Mouse (Mus musculus) retina, adult 2 months (tissue): ENCODE data around the gene Nav1.

ENCODE experiments used
- DNase-seq: peaks from one replicate; pipeline ENCODE4 v3.0.0-alpha.2; 2012; ENCODE audit warnings: low read depth, low spot score

The Nav1 gene

DNA sequence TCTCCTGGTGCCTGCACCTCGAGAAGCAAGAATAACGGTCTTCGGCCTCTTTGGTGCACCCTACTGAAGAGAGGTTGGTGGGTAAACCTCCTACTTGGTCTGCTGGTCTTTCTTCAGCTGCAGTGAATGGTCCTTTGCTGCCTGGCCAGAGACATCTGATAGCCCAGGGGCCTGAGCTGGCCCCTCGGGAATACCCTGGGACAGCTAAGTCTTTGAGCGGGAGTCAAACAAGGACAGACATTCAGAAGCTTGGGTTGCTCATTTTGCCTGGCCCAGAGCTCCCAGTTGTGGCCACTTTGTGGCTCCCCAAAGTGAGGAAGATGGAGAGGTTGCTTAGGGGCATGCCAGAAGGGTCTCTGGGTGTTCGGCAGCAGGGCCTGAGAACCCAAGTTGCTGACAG, 89.6 kb downstream of the Nav1 start:
- no peak for DNase-seq

DNA sequence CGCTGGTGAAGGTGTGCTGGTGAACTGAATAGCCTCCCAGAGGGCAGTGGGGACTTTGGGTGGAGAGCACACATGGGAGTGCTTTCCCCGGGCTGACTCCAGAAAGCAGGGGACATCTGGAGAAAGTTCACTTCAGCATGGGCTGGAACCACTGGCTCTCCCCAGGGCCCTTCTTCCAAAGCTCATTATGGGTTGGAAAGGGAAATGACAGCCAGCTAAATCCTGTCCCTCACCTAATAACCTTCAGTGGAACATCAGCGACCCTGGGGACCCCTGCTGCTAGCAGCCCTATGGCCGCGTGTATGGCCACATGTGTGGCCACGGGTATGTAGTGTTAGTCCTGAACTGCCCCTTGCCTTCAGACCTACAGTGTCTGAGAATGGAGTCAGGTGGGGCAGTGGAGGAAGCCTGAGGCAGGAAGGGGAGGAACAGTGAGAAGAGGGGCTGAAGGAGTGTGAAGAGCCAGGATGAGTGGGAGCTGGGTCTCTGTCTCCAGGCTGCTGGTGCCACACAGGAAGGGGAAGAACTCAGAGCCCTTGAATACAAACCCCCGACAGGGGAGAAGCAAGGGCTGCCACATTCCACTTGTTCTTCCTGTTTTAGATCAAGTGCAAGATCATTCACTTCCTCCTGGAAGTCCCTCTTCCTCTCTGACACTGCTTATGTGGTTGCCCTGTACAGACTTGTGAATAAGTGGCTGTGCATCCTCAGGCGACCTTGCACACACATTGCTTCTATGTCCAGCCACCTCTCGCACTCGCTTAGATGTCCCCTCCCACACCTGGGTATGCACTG, 90.4 kb downstream of the Nav1 start:
- no peak for DNase-seq

DNA sequence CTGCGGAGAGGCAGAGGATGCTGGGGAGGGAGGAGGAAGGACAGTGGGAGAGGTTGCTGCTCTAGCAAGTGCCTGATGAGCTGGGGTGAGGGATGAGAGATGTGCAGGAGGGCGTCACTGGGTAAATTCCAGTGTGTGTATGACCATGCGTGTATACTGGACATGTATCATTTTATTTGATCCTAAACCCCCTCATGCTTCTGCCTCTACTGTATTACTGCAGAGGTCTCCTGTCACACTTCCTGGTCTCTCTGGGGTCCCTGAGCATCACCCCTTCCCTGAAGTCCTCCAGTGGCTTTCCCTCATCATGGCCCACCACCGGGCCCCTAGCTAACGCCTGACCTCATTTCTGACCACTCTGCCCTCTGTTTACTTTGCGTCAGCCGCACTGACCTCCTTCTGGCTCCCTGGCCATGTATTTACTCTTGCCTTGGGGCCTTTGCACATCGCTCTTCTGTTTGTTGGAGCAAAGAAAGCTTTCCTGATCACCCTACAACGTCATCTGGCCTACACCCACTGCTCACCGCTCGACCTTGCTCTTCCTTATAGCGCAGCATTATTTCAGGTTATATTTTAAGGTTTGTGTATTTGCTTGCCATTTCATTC, 91.4 kb downstream of the Nav1 start:
- DNase-seq: no peak

DNA sequence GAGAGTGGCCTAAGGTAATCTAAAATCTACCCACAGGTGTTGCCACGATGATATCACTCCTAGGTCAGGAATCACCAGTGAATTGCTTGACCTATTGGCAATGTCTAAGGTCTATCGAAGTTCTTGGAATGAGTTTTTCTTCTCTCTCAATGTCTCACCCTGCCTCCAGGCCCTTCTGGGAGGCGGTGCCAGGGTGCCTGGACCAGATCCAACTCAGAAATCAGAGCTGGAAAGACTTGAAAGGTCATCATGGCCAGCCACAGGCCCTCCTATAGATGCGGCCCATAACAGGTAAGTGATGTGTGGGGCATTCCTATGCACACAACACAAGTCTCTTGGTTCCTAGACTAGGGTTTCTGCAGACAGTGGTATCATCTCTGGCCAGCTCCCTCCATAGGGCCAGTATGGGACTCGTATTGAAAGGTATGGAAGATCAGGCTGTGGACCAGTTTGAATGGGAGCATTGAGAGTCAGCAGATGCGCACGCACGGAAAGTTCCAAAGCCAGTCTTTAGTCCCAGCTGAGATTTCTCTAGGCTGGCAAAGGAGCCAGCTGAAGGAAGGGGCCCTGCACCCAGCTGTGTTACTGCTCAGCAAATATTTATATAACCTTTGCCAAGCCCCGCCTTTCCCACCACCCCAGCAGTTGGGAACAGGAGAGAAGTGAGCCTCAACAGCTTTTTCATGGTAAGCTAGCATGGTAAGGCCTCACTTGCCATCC, 92.0 kb downstream of the Nav1 start:
- DNase-seq: no peak

DNA sequence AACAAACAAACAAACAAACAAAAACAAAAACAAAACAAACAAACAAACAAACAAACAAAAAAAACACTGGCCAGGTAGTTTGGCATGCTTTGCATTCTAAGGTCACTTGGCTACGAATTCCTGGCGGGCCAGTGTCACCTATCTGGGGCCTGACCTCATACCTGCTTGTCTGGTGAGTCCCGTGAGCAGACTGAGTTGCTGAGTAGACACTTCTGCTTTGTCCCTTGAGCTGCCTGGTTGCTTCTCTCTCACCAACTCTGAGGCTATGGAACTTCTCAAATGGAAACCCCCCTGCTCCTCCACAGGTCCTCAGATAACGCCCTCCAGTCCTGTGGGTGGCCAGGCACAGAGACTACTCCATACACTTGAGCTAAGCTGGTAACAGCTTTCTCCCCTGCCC, 93.0 kb downstream of the Nav1 start:
- DNase-seq: no peak

DNA sequence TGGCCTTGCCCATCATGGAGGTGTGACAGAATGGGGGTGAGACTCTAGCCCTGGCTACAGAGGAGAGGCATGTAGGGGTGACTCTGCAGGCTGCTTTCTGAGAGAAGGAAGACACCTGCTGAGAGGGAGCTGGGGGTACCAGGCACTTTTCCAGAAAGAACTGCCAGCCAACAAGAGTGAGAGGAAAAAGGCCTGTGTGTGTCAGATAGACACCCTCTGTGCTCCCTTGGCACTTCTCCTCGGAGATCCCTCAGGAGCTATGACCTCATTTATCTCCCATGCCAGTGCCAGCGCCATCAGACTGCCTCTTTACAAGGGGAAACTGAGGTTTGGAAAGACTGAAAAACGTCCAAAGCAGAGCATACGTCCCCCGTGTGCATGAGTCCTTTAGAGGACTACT, 93.6 kb downstream of the Nav1 start:
- DNase-seq: no peak

DNA sequence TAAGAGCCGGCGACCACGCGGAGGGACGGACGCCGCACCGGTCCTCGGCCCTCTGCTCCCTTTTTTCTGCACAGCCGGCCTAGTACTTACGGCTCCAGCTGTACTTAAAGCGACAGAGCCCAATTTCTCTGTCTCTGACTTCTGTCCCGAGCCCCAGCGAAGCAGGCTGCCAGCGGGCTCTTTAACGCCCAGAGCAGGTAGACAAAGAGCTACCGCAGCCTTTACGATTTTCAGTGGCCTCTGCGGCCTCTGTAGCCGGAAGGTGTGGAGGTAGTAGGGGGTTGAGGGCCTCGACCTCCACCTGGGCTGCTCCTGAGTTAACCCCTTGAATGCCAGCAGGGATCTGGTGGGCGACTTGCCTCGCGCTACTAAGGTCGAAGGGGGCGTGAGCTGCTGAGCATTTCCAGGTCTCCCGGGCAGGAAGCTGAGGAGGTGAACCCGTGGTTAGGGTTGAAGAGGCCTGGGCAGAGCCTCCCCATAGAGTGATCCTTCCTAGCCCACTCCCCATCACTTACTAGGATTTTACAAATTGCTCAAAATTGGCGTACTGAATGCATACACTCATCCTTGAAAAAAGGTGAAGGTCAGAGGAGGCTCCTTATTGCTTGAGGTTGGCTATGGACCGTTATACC, 96.6 kb downstream of the Nav1 start:
- no peak for DNase-seq

DNA sequence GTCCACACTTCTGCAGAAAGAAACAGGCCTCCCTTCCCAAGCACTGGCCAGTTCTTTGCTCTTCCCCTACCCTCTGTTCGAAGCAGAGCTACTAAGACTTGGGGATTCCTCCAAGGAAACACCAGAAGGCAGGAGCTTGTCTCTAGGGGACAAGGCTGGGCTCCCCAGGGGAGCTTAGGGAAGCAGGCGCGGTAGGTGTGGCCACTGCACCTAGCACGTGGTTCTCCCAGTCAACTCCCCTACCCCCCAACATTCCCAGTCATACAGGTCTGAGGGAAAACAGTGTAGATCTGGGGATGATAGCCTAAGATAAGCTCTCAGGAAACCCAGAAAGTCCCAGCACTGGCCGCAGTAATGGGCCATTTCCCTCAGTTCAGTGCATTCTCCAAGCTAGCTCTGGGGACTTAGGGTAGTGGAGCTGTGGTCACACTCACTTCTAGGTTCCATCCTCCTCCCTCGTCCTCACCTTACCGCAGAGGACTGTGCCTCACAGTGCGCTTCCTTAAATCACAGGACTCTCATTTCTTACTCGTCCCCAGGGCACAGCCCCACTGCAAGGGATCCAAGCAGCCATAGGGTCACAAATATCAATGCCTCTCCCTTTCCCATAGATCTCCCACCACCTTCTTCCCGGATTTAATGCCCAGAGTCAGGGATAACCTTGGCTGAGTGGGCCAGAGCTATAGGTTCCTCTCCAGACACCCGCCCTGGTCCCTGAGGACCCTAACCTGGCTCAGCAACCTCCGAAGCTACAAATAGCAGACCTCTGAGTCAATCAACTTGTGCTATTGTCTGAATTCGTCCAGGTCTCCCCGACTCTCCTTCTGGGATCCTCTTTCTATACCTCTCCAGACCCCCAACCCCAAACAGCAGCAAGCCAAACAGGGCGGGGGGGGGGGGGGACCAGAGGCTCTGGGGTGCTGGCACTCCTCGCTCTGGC, 97.7 kb downstream of the Nav1 start:
- DNase-seq: no peak

DNA sequence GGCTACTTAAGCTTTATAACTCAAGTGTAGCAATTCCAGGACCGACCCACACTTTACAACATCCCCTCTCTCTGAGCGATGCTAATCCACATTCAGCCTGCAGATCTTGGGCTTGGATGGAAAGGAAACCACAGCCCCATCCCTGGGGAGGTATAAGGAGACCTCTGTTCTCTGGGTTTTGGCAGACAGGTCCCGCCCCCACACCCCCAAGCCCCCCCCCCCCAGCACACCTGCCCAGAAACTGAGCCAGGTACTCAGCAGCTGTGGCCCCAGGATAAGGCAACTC, 98.8 kb downstream of the Nav1 start:
- no peak for DNase-seq

DNA sequence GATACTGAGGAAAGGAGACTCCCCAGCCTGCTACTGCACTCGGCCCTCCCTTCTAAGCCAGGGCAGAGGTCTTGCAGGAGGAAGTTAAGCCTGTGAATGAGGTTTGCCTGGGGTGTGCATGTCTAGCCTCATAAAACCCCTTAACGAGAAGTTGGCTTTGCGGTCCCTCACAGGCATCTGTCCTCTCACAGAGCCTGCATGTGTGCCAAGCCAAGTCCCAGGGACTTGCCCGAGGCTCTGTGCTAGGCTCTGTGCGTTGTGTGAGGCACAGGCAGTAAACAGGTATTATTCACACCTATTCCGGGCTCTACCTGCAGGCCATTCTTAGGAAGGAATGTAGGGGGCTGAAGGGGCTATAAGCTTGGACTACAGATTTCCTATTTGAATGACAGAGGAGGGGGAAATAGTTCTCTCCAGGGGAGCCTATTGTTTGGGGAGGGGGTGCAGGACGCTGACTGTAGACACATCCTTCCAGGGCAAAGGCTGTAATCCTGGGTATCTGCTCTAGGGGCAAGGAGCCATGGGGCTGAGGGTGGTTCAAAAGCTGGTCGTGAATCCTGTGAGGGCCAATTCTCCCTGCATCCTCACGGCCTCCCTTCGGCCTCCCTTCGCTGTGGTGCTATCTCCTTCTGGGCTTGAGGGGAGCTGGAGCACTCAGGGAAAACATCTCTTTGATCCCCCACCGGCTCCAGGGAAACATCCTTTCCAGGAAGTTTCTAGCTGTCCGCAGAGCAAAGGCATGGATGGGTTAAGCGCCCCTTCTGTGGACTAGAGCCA, 99.3 kb downstream of the Nav1 start:
- DNase-seq: no peak

DNA sequence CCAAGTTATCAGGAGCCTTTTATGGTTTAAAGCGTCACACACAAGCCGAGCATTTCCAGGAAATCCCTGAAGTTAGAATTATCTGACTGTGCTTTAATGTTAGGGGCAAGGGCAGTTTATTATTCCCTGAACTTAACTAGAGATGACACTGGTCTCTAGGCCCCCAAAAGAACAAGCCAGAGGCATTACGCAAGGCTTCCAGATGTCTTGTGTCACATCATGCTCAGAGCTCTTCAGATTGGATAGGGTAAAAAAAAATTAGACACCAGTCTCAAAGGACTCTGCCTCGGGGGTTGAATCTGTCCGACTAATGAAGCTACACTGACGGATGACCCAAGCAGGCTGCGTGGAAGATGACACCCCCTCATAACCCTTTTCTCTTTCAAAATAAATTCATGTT, 101.6 kb downstream of the Nav1 start:
- no peak for DNase-seq

DNA sequence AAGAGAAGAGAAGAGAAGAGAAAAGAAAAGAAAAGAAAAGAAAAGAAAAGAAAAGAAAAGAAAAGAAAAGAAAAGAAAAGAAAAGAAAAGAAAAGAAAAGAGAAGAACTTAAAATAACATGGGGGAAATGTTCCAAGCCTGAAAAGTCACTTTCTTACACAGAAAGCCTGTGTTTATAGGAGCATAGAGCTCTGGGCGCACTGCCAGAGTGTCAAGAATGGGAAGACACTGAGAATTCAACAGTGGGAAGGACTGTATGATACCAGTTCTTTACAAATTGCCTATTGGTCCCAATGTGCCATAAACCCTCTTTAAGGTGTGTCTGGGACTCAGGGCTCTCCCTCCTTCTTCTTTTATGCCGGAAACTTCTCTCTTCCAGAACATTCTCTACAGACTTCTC, 103.7 kb downstream of the Nav1 start:
- no peak for DNase-seq

DNA sequence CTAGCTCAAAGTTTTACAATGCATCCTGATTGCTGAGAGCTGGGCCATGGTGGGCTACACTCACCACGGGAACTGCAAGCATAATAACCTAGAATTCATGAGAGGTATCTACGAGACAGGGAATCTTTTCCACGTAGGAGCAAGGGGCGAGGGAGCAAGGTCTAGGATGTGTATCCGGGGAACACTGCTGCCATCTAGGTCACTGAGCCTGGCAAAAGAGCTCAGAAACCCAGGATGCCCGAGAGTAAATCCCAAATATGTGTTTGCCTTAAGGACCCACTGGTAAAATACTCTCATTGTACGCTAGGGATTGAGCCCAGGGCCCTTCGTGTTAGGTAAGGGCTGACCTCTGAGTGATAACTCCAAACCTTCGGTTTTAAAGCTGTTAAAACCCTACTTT, 104.3 kb downstream of the Nav1 start:
- DNase-seq: no peak

DNA sequence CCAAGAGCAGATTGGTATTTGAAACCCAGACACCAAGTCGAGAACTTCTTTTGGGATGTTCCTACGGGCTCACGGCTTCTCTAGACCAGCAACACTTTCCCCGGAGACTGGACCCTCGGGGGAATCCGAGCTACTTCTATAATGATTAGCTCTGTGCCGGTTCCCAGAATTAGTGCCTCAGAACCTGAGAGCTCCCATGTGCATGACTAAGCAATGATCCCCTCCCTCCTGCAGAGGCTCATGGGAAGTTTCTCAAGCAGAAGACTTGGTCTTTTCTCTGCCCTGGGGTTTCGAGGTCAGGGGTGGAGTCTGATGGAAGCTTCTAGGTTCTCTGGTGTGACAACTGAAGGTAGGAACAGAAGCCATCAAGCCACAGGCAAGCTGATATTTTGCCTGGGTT, 105.0 kb downstream of the Nav1 start:
- DNase-seq: no peak

DNA sequence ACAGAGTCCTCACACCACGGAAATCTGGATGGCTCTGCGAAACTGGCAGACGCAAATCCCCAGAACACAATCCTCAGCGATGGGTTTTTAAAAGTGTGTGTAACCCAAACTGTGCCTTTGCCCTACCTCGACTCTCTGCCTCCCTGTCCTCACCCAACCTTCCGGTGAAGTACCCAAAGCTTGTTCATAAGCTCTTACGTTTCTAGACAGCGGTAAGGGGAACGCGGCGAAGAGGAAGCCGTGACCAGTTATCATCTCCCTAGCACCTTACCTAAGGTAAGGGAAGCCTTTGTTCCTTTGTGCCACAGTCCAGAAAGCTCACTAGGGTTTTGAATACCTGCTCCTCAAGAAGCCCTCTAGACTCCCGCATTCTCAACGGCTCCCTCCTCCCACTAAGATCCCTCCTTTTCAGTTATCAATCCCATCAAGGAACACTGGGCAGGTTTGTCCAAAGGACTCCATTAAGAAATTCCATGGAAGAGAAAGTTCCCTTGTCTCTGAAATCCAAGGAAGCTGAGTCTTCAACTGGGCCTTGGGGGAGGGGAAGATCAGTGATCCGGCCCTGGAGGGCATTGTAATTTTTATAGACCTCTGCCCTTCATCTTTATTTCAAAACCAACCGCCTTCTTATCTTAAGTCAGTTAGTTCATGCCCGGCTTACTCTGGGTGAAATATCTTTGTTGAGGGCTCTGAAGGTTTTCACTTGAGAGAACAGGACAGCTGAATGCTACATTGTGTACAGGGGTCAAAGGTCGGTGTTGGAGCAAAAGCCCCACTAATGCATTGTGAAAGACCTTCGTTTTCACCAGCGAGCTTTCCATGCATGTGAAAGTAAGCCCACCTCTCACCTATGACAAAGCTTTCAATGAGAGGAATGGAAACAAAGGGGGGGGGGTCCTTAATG, 108.4 kb downstream of the Nav1 start:
- no peak for DNase-seq

DNA sequence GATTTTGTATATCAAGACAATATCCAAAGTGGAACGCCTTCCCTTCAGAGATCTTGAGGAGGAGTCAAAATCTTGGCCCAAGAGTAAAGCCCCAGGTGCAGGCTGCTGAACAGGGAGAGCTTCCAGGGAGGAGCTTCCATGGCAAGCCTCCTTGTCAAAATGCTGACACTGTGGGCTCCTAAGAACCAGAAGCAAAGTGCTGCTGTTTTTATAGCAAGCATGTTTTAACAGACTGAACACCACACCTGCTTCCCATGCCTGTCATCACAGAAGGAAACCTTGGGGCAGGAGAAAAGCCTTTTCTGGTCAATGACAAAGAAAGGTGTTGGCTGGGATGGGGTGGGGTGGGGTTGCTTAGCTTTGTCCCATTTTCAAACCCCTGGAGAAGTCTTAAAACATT, 112.0 kb downstream of the Nav1 start:
- no peak for DNase-seq

DNA sequence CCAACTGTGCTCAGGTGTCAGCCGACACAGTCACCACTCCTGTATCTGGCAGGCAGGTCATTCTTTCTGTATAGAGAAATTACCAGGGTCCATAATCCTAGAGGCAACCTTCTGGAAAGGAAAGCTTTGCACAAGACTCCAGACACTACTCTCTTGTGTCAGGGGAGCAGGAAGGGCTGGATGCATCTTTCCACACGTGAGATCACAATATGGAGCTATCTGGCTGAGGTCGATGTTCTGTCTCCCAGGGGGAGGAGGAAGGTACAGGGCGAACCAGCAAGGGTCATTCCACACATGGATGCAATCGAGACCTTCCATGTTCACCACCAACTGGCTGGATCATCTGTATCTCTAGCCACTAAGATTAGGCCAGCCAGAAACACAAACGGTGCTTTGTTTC, 113.2 kb downstream of the Nav1 start:
- no peak for DNase-seq

DNA sequence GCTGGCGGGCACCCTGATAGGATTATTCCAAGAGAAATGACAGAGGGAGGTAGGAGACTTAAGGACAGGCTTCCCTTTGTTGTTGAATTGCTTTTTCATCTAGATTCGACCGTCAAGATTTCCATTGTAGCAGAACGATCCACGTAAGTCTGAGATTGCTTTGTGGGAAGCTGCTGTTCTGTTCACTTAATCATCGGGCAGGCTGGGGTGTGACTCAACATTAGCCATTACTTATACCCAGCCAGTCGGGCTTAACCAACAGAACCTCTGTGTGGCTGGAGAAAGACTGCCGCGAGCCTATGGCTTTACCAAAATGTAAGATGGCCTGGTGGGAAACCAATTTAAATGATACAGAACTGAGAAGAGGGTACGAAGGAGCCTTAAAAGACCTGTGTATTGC, 114.7 kb downstream of the Nav1 start:
- no peak for DNase-seq

DNA sequence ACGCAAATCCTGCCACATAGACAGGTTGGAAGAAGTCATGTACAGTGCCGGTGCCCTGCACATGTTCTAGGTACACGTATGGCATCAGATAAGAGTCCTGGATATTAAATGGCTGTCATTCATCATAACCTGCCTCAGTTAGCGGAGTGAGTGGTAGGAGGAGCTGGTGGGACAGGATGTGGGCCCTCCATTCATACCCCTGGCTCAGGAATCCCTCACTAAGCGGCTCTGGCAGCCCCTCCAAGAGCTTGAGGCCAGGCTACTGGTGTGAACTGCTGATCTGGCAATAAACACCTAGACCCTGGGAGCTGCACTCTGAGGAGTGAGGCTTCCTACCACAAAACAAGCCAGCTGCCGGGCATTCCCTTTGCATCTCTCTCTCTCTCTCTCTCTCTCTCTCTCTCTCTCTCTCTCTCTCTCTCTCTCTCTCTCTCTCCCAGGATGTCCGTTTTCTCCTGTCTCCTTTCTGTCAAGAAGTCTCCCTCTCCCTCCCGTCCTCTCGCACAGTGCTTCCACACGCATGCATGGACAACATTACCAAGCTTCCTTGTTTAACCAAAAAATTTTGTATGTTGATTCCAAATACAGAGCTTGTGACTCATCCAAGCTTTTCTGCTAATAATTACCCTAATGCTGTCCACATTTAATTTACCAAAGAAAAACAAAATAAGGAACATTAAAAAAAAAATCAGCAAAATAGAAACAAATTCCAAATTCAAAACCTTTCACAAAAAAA, 116.0 kb downstream of the Nav1 start:
- DNase-seq: no peak
